Mouse (Mus musculus): ENCODE results near the gene Psen1.

Gene Psen1

DNA sequence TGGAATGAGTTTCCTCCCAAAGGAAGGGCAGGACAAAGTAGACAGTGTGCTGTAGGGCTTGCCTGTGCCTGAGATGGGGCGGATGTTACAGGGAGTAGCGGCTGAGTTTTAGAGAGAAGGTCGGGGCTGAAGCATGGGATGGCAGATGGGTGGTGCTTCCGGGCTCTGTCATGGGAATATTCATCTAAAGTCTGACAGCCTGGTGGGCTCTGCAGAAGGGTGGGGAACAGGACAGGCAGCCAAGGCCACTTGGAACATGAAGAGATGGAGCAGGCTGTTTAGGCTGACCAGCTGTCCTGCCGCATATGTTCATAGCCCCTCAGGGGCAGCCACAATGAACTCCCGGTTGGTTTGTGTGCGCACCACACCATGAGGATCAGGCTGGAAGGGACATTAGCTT lies 93.3 kb downstream of the Psen1 start:
- no peak for DNase-seq

DNA sequence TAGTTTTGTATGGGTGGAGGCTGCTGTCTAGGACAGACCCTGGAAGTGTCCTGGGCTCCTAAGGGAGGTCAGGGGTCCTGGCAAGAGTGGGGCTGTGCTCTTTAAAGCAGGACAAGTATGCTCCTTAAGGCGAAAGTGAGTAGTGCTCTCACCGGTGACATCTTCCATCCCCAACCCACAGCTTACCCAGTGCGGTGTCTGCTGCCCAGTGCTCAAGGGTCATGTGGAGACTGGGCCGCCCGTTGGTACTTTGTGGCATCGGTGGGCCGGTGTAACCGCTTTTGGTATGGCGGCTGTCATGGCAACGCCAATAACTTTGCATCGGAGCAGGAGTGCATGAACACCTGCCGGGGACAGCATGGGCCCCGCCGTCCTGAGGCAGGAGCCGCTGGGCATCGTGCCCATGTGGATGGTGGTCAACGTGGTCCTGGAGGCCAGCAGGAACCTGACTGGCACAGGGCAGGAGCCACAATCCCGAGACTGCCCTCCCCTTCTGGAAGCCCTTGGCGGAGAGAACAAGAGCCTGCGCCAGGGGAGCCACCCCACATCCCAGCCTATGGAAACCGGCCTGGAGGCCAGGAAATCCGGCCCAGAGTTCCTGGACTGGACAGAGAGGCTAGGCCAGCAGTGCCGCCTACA lies 93.8 kb downstream of the Psen1 start:
- DNase-seq: no peak

DNA sequence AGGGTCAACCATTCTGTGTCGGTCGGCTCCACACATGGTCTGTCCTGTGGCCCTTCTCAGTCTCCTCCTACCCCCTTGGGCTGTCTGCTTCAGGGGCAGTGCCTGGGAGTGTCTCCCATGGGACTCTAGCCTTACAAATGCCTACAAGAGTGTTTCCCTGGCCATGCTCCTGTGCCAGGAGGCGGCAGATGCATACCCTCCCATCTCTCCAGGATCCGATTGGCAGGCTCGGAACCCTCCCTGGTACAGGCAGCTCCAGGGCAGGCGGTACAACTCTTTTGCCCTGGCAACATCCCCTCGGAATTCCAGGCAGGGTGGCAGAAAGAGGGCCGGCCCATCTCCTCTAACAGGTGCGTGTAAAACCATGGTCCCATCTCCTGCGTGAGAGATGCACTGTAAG lies 94.7 kb downstream of the Psen1 start:
- no peak for DNase-seq

All from layer of hippocampus, adult 9-11 months (tissue).